Mouse (Mus musculus) Patski (cell line): Measurements from ENCODE around the gene Nr3c2. TPM values are rescaled to one million over a fixed set of nuclear protein-coding genes. Genes with fewer than 3 reads are reported as not detected.
A peak's percentile ranks its signal among the peaks of the same experiment; 100 is the strongest.

Source experiments
- ATAC-seq: fragments of 100-300 bp; one replicate; pipeline ENCODE4 v1.8.0; 2021
- CTCF ChIA-PET: fragments of 350-600 bp; sonication (Branson Sonifier 250); formaldehyde crosslinking; loops from one replicate; lab custom pipeline; 2022; ENCODE audit warnings: inconsistent platforms; lab: Charles Lee
- POLR2A ChIA-PET: fragments of 350-600 bp; sonication (Branson Sonifier 250); formaldehyde crosslinking; loops from one replicate; lab custom pipeline; 2022; ENCODE audit warnings: antibody characterized with exemption, inconsistent platforms; lab: Charles Lee
- DNase-seq: peaks from one replicate; pipeline ENCODE4 v3.0.0-alpha.2; 2011; ENCODE audit warnings: low read depth, low spot score
- H3K27me3 ChIP-seq: fragments of 371-371 bp; one replicate; pipeline ENCODE4 v1.5.1; 2021
- CTCF ChIP-seq: fragments of 100-300 bp; IDR thresholded peaks from one replicate; pipeline ENCODE4 v1.5.1; 2021
- in situ Hi-C: fragments of 300-500 bp; cut with MboI; formaldehyde crosslinking; loops from 3 replicates; pipeline ENCODE4 v1.11.1; 2018; ENCODE audit warnings: low pct_unique_long_range_greater_than_20kb, mixed read lengths
- polyA plus RNA-seq: library from polyadenylated mRNA; unstranded; gene quantifications from one replicate; pipeline ENCODE4 v1.2.3, GENCODE M21; 2021

The Nr3c2 gene
- polyA plus RNA-seq, 1 experiment from 2014 or later: 6.7 TPM

- DNase-seq: no peak
- CTCF ChIA-PET: interaction anchor here (1.9 kb wide), 1 partner anchor 16 kb away, joined by 7 read pairs; no protein-coding TSS in a partner anchor
- ATAC-seq: no peak
- in situ Hi-C loops: no loop called here
- TF ChIP-seq CTCF: no peak
- POLR2A ChIA-PET: no interaction called here
- no peaks in the 10 kb centered on the region for H3K27me3 ChIP-seq
These were observed 217.3 kb downstream of the Nr3c2 start for GRCm38 (mm10) chr8:77116419-77117079.

- ATAC-seq: peak; percentile 80
- DNase-seq: peak; percentile 59
- H3K27me3 ChIP-seq: no peaks in the 10 kb centered on the region
- ChIA-PET CTCF (interaction anchor here (1.1 to 1.7 kb wide), 3 partner anchors 34 to 223 kb away, joined by 3 to 5 read pairs (median 3); no protein-coding TSS in a partner anchor), POLR2A (interaction anchor here (1.5 kb wide), 1 partner anchor 29 kb away, joined by 4 read pairs; no protein-coding TSS in a partner anchor)
- TF ChIP-seq CTCF: no peak
- in situ Hi-C loops: loop anchor here (10.0 kb wide), 1 partner anchor 206 kb away; no protein-coding TSS in a partner anchor
These were observed 221.7 kb downstream of the Nr3c2 start for GRCm38 (mm10) chr8:77120810-77121570.

GRCm38 (mm10) chr8:77121571-77121890 is 222.3 kb downstream of the Nr3c2 start:
- ChIA-PET POLR2A (interaction anchor here (0.7 to 1.5 kb wide), 2 partner anchors 30 to 110 kb away, joined by 3 to 4 read pairs; no protein-coding TSS in a partner anchor), CTCF (interaction anchor here (1.1 to 1.7 kb wide), 3 partner anchors 34 to 224 kb away, joined by 3 to 5 read pairs (median 3); no protein-coding TSS in a partner anchor)
- no peak for TF ChIP-seq CTCF
- ATAC-seq (no peak), DNase-seq (no peak)
- no peaks in the 10 kb centered on the region for H3K27me3 ChIP-seq
- in situ Hi-C loops: loop anchor here (10.0 kb wide), 1 partner anchor 207 kb away; no protein-coding TSS in a partner anchor

- DNase-seq: no peak
- in situ Hi-C loops: loop anchor here (10.0 kb wide), 1 partner anchor 207 kb away; no protein-coding TSS in a partner anchor
- TF ChIP-seq CTCF: no peak
- no peak for ATAC-seq
- ChIA-PET POLR2A (interaction anchor here (0.7 to 1.5 kb wide), 2 partner anchors 30 to 110 kb away, joined by 3 to 4 read pairs; no protein-coding TSS in a partner anchor), CTCF (interaction anchor here (1.2 to 1.7 kb wide), 3 partner anchors 33 to 222 kb away, joined by 3 to 5 read pairs (median 3); no protein-coding TSS in a partner anchor)
- no peaks in the 10 kb centered on the region for H3K27me3 ChIP-seq
These were observed 223.1 kb downstream of the Nr3c2 start for GRCm38 (mm10) chr8:77122300-77122699.

GRCm38 (mm10) chr8:77125777-77126176 is 226.5 kb downstream of the Nr3c2 start:
- DNase-seq (no peak), ATAC-seq (no peak)
- TF ChIP-seq CTCF: no peak
- CTCF ChIA-PET: interaction anchor here (1.2 kb wide), 1 partner anchor 27 kb away, joined by 3 read pairs; no protein-coding TSS in a partner anchor
- POLR2A ChIA-PET: no interaction called here
- in situ Hi-C loops: loop anchor here (10.0 kb wide), 1 partner anchor 211 kb away; no protein-coding TSS in a partner anchor
- H3K27me3 ChIP-seq: no peaks in the 10 kb centered on the region

- ChIA-PET CTCF (no interaction called here), POLR2A (no interaction called here)
- in situ Hi-C loops: loop anchor here (10.0 kb wide), 1 partner anchor 213 kb away; no protein-coding TSS in a partner anchor
- no peak for TF ChIP-seq CTCF
- ATAC-seq (no peak), DNase-seq (no peak)
- no peaks in the 10 kb centered on the region for H3K27me3 ChIP-seq
These were observed 228.8 kb downstream of the Nr3c2 start for GRCm38 (mm10) chr8:77128006-77128405.

- ATAC-seq (peak; percentile 96), DNase-seq (peak; percentile 87)
- in situ Hi-C loops: no loop called here
- TF ChIP-seq CTCF: no peak
- ChIA-PET CTCF (no interaction called here), POLR2A (no interaction called here)
- H3K27me3 ChIP-seq: no peaks in the 10 kb centered on the region
These were observed 233.8 kb downstream of the Nr3c2 start for GRCm38 (mm10) chr8:77132903-77133637.

GRCm38 (mm10) chr8:77133797-77134385 is 234.6 kb downstream of the Nr3c2 start:
- DNase-seq (no peak), ATAC-seq (no peak)
- in situ Hi-C loops: no loop called here
- POLR2A ChIA-PET: no interaction called here
- TF ChIP-seq CTCF: no peak
- CTCF ChIA-PET: no interaction called here
- H3K27me3 ChIP-seq: no peaks in the 10 kb centered on the region

GRCm38 (mm10) chr8:77145285-77145684 is 246.0 kb downstream of the Nr3c2 start:
- DNase-seq (no peak), ATAC-seq (no peak)
- H3K27me3 ChIP-seq: no peaks in the 10 kb centered on the region
- ChIA-PET POLR2A (no interaction called here), CTCF (interaction anchor here (0.6 kb wide), 1 partner anchor 228 kb away, joined by 3 read pairs; no protein-coding TSS in a partner anchor)
- in situ Hi-C loops: no loop called here
- no peak for TF ChIP-seq CTCF
